Mouse (Mus musculus): ENCODE data around the gene Anapc15-ps. TPM values are rescaled to one million over a fixed set of nuclear protein-coding genes. Genes with fewer than 3 reads are reported as not detected.
A peak's percentile ranks its signal among the peaks of the same experiment; 100 is the strongest.

Anapc15-ps gene
- polyA plus RNA-seq, 2 experiments, result not detected

- WGBS, result 38% methylated on average over 5 of the region's 5 CpGs
- Histone ChIP-seq H3K9me3 (ENCODE audit: control insufficient read depth, low read length) (no peaks in the 10 kb centered on the region), H3K27ac (replicated peaks; ENCODE audit: low read depth, low read length) (0 out of 2 replicates have a peak overlapping the region, but pooled peaks have one; percentile 16), H3K4me2 (replicated peaks; ENCODE audit: low read depth, low read length, severe bottlenecking) (no peak overlapping the region), H3K27me3 (ENCODE audit: control insufficient read depth, insufficient read depth, low read length) (no peaks in the 10 kb centered on the region), H3K9ac (ENCODE audit: low read depth, low read length, severe bottlenecking) (no peak overlapping the region), H3K4me3 (replicated peaks; ENCODE audit: low read length) (no peak overlapping the region), H3K4me1 (ENCODE audit: control insufficient read depth, insufficient read depth, low read length) (peaks cover 43% of the 10 kb centered on the region), H3K36me3 (ENCODE audit: control insufficient read depth, insufficient read depth, low read length) (no peaks in the 10 kb centered on the region)
- DNase-seq (ENCODE audit: low spot score), result peak; percentile 47
- no peak for TF ChIP-seq POLR2A (IDR thresholded peaks at IDR 0.05; ENCODE audit: borderline replicate concordance, extremely low read depth, insufficient read depth, insufficient read length)
- ATAC-seq (ENCODE audit: low FRiP score, low read depth), result peak; percentile 66; the same call in 1 of the 2 replicates
Observed at GRCm38 (mm10) chr10:95708001-95708400, 34.8 kb upstream of the Anapc15-ps start.

GRCm38 (mm10) chr10:95706867-95707266 is 33.6 kb upstream of the Anapc15-ps start:
- Histone ChIP-seq H3K4me3 (replicated peaks; ENCODE audit: low read length) (no peak overlapping the region), H3K4me2 (replicated peaks; ENCODE audit: low read depth, low read length, severe bottlenecking) (no peak overlapping the region), H3K9ac (ENCODE audit: low read depth, low read length, severe bottlenecking) (no peak overlapping the region), H3K9me3 (ENCODE audit: control insufficient read depth, low read length) (no peaks in the 10 kb centered on the region), H3K36me3 (ENCODE audit: control insufficient read depth, insufficient read depth, low read length) (no peaks in the 10 kb centered on the region), H3K4me1 (ENCODE audit: control insufficient read depth, insufficient read depth, low read length) (peaks cover 36% of the 10 kb centered on the region), H3K27me3 (ENCODE audit: control insufficient read depth, insufficient read depth, low read length) (no peaks in the 10 kb centered on the region), H3K27ac (replicated peaks; ENCODE audit: low read depth, low read length) (no peak overlapping the region)
- TF ChIP-seq POLR2A (IDR thresholded peaks at IDR 0.05; ENCODE audit: borderline replicate concordance, extremely low read depth, insufficient read depth, insufficient read length), result no peak
- 90% methylated on average over 9 of the region's 9 CpGs for WGBS
- DNase-seq (ENCODE audit: low spot score), result no peak
- no peak for ATAC-seq (ENCODE audit: low FRiP score, low read depth)

GRCm38 (mm10) chr10:95705747-95706146 is 32.5 kb upstream of the Anapc15-ps start:
- H3K4me3 ChIP-seq (replicated peaks; ENCODE audit: low read length), result no peak overlapping the region
- no peak overlapping the region for H3K4me2 ChIP-seq (replicated peaks; ENCODE audit: low read depth, low read length, severe bottlenecking)
- no peak for TF ChIP-seq POLR2A (IDR thresholded peaks at IDR 0.05; ENCODE audit: borderline replicate concordance, extremely low read depth, insufficient read depth, insufficient read length)
- no peak overlapping the region for H3K9ac ChIP-seq (ENCODE audit: low read depth, low read length, severe bottlenecking)
- no peak for ATAC-seq (ENCODE audit: low FRiP score, low read depth)
- H3K36me3 ChIP-seq (ENCODE audit: control insufficient read depth, insufficient read depth, low read length), result no peaks in the 10 kb centered on the region
- no peaks in the 10 kb centered on the region for H3K27me3 ChIP-seq (ENCODE audit: control insufficient read depth, insufficient read depth, low read length)
- WGBS, result 62% methylated on average over 3 of the region's 3 CpGs
- no peak overlapping the region for H3K27ac ChIP-seq (replicated peaks; ENCODE audit: low read depth, low read length)
- no peaks in the 10 kb centered on the region for H3K9me3 ChIP-seq (ENCODE audit: control insufficient read depth, low read length)
- DNase-seq (ENCODE audit: low spot score), result no peak
- peaks cover 28% of the 10 kb centered on the region for H3K4me1 ChIP-seq (ENCODE audit: control insufficient read depth, insufficient read depth, low read length)

DNA sequence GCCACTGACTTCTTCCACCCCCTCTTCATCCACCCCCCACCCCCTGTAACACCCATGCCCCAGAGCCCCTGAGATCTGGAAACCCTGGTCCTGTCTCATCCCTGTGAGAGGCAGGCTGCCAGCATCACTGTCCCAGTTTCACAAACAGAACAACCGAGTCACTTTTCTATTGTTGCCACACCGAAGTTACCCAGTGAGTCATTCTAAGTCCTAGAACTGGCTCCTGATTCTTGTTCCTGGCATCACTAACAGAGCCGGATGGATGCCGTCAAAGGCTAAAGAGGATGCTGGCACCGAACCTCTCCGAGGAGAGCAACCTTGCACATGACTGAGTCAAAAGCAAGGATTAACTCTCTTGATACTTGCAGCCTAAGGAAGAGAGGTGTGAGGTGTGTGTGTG is 31.6 kb upstream of the Anapc15-ps start:
- Histone ChIP-seq H3K4me2 (replicated peaks; ENCODE audit: low read depth, low read length, severe bottlenecking) (no peak overlapping the region), H3K9ac (ENCODE audit: low read depth, low read length, severe bottlenecking) (no peak overlapping the region), H3K4me1 (ENCODE audit: control insufficient read depth, insufficient read depth, low read length) (peaks cover 28% of the 10 kb centered on the region), H3K36me3 (ENCODE audit: control insufficient read depth, insufficient read depth, low read length) (no peaks in the 10 kb centered on the region), H3K27ac (replicated peaks; ENCODE audit: low read depth, low read length) (no peak overlapping the region), H3K9me3 (ENCODE audit: control insufficient read depth, low read length) (no peaks in the 10 kb centered on the region), H3K4me3 (replicated peaks; ENCODE audit: low read length) (no peak overlapping the region), H3K27me3 (ENCODE audit: control insufficient read depth, insufficient read depth, low read length) (no peaks in the 10 kb centered on the region)
- WGBS, result 91% methylated on average over 6 of the region's 6 CpGs
- no peak for ATAC-seq (ENCODE audit: low FRiP score, low read depth)
- TF ChIP-seq POLR2A (IDR thresholded peaks at IDR 0.05; ENCODE audit: borderline replicate concordance, extremely low read depth, insufficient read depth, insufficient read length), result no peak
- no peak for DNase-seq (ENCODE audit: low spot score)

- H3K4me2 ChIP-seq (replicated peaks; ENCODE audit: low read depth, low read length, severe bottlenecking), result no peak overlapping the region
- H3K4me1 ChIP-seq (ENCODE audit: control insufficient read depth, insufficient read depth, low read length), result peaks cover 22% of the 10 kb centered on the region
- ATAC-seq (ENCODE audit: low FRiP score, low read depth) (no peak), DNase-seq (ENCODE audit: low spot score) (no peak)
- H3K9me3 ChIP-seq (ENCODE audit: control insufficient read depth, low read length), result no peaks in the 10 kb centered on the region
- H3K9ac ChIP-seq (ENCODE audit: low read depth, low read length, severe bottlenecking), result no peak overlapping the region
- 90% methylated on average over 5 of the region's 5 CpGs for WGBS
- no peaks in the 10 kb centered on the region for H3K27me3 ChIP-seq (ENCODE audit: control insufficient read depth, insufficient read depth, low read length)
- no peak for TF ChIP-seq POLR2A (IDR thresholded peaks at IDR 0.05; ENCODE audit: borderline replicate concordance, extremely low read depth, insufficient read depth, insufficient read length)
- no peak overlapping the region for H3K4me3 ChIP-seq (replicated peaks; ENCODE audit: low read length)
- no peaks in the 10 kb centered on the region for H3K36me3 ChIP-seq (ENCODE audit: control insufficient read depth, insufficient read depth, low read length)
- H3K27ac ChIP-seq (replicated peaks; ENCODE audit: low read depth, low read length), result no peak overlapping the region
Observed at GRCm38 (mm10) chr10:95703730-95704129, 30.5 kb upstream of the Anapc15-ps start.

GRCm38 (mm10) chr10:95700422-95700821 is 27.2 kb upstream of the Anapc15-ps start:
- Histone ChIP-seq H3K9me3 (ENCODE audit: control insufficient read depth, low read length) (no peaks in the 10 kb centered on the region), H3K27me3 (ENCODE audit: control insufficient read depth, insufficient read depth, low read length) (no peaks in the 10 kb centered on the region), H3K9ac (ENCODE audit: low read depth, low read length, severe bottlenecking) (no peak overlapping the region), H3K4me2 (replicated peaks; ENCODE audit: low read depth, low read length, severe bottlenecking) (no peak overlapping the region), H3K4me3 (replicated peaks; ENCODE audit: low read length) (no peak overlapping the region), H3K36me3 (ENCODE audit: control insufficient read depth, insufficient read depth, low read length) (no peaks in the 10 kb centered on the region), H3K27ac (replicated peaks; ENCODE audit: low read depth, low read length) (no peak overlapping the region), H3K4me1 (ENCODE audit: control insufficient read depth, insufficient read depth, low read length) (peaks cover 8% of the 10 kb centered on the region)
- WGBS, result 62% methylated on average over 4 of the region's 4 CpGs
- DNase-seq (ENCODE audit: low spot score) (no peak), ATAC-seq (ENCODE audit: low FRiP score, low read depth) (no peak)
- TF ChIP-seq POLR2A (IDR thresholded peaks at IDR 0.05; ENCODE audit: borderline replicate concordance, extremely low read depth, insufficient read depth, insufficient read length), result no peak

Measured in limb, embryonic 14.5 days (tissue).